Mouse (Mus musculus): ENCODE data around the gene Jph3. TPM values are rescaled to one million over a fixed set of nuclear protein-coding genes. Genes with fewer than 3 reads are reported as not detected.
A peak's percentile ranks its signal among the peaks of the same experiment; 100 is the strongest.

Gene Jph3
- polyA plus RNA-seq (2015; fragmentation: Nextera tagmentation; extraction: Ambion mirVana): 0.21 and 1.2 TPM in 2 replicates

GRCm38 (mm10) chr8:121729323-121729722 is at the start of gene Jph3:
Gene Jph3 (plus strand): TSS chr8:121729623.
- Histone ChIP-seq H3K4me1 (replicated peaks) (peaks cover 13% of the 10 kb centered on the region), H3K27me3 (peaks cover 81% of the 10 kb centered on the region), H3K4me3 (peak within 1 kb of the TSS; percentile 50), H3K4me2 (peak within 1 kb of the TSS; percentile 86), H3K9me3 (replicated peaks) (no peaks in the 10 kb centered on the region), H3K9ac (no peak within 1 kb of the TSS), H3K36me3 (no peaks in the 10 kb centered on the region), H3K27ac (no peak within 1 kb of the TSS)
- 10% methylated on average over 12 of the region's 12 CpGs for WGBS
- ATAC-seq (replicated peaks; ENCODE audit: insufficient number of reproducible peaks, insufficient read depth, low FRiP score, low read depth): no peak

GRCm38 (mm10) chr8:121680896-121681295 is 48.5 kb upstream of the Jph3 start:
- no peaks in the 10 kb centered on the region for H3K9me3 ChIP-seq (replicated peaks)
- H3K4me2 ChIP-seq: no peak overlapping the region
- no peaks in the 10 kb centered on the region for H3K27me3 ChIP-seq
- WGBS: 77% methylated on average over 4 of the region's 4 CpGs
- no peak for ATAC-seq (replicated peaks; ENCODE audit: insufficient number of reproducible peaks, insufficient read depth, low FRiP score, low read depth)
- H3K4me1 ChIP-seq (replicated peaks): no peaks in the 10 kb centered on the region
- H3K4me3 ChIP-seq: no peak overlapping the region
- no peak overlapping the region for H3K9ac ChIP-seq
- H3K27ac ChIP-seq: no peak overlapping the region
- no peaks in the 10 kb centered on the region for H3K36me3 ChIP-seq

- Histone ChIP-seq H3K27ac (no peak overlapping the region), H3K4me1 (replicated peaks) (no peaks in the 10 kb centered on the region), H3K36me3 (no peaks in the 10 kb centered on the region), H3K9me3 (replicated peaks) (no peaks in the 10 kb centered on the region), H3K9ac (no peak overlapping the region), H3K4me3 (no peak overlapping the region), H3K4me2 (no peak overlapping the region), H3K27me3 (no peaks in the 10 kb centered on the region)
- 34% methylated on average over 10 of the region's 10 CpGs for WGBS
- ATAC-seq (replicated peaks; ENCODE audit: insufficient number of reproducible peaks, insufficient read depth, low FRiP score, low read depth): no peak
These were observed 48.0 kb upstream of the Jph3 start for GRCm38 (mm10) chr8:121681457-121681856.

GRCm38 (mm10) chr8:121683083-121683832 is 46.2 kb upstream of the Jph3 start:
- Histone ChIP-seq H3K27ac (no peak overlapping the region), H3K27me3 (no peaks in the 10 kb centered on the region)

DNA sequence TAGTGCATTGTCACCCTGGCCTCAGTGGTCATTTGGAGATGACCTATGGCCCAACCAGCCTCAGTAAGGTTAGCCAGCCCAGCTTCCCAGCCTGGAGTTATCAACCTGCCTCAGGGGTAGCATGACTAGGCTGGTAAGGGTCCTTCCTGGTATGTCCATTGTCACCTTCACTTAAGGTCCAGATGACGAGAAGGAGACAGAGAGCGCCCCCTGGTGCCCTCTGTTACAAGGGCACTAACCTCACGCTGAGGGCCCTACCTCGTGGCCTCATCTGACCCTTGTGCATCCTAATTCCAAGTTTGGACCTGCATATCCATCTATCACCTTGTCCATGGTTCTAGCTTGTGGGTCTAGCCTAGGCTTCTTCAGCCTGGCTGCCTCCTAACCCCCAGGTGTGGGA is 44.0 kb upstream of the Jph3 start:
- Histone ChIP-seq H3K27me3 (no peaks in the 10 kb centered on the region), H3K9me3 (replicated peaks) (no peaks in the 10 kb centered on the region), H3K36me3 (no peaks in the 10 kb centered on the region), H3K9ac (no peak overlapping the region), H3K4me3 (no peak overlapping the region), H3K27ac (no peak overlapping the region), H3K4me2 (no peak overlapping the region), H3K4me1 (replicated peaks) (peaks cover 7% of the 10 kb centered on the region)
- ATAC-seq (replicated peaks; ENCODE audit: insufficient number of reproducible peaks, insufficient read depth, low FRiP score, low read depth): no peak
- 14% methylated on average over 4 of the region's 4 CpGs for WGBS

More at GRCm38 (mm10) chr8:121683083-121683832, 46.2 kb upstream of the Jph3 start:
- no peak overlapping the region for H3K9ac ChIP-seq
- peaks cover 7% of the 10 kb centered on the region for H3K4me1 ChIP-seq (replicated peaks)
- no peaks in the 10 kb centered on the region for H3K9me3 ChIP-seq (replicated peaks)
- no peak overlapping the region for H3K4me2 ChIP-seq
- H3K36me3 ChIP-seq: no peaks in the 10 kb centered on the region
- no peak overlapping the region for H3K4me3 ChIP-seq
- no peak for ATAC-seq (replicated peaks; ENCODE audit: insufficient number of reproducible peaks, insufficient read depth, low FRiP score, low read depth)
- whole genome bisulfite sequencing: 59% methylated on average over 10 of the region's 10 CpGs

DNA sequence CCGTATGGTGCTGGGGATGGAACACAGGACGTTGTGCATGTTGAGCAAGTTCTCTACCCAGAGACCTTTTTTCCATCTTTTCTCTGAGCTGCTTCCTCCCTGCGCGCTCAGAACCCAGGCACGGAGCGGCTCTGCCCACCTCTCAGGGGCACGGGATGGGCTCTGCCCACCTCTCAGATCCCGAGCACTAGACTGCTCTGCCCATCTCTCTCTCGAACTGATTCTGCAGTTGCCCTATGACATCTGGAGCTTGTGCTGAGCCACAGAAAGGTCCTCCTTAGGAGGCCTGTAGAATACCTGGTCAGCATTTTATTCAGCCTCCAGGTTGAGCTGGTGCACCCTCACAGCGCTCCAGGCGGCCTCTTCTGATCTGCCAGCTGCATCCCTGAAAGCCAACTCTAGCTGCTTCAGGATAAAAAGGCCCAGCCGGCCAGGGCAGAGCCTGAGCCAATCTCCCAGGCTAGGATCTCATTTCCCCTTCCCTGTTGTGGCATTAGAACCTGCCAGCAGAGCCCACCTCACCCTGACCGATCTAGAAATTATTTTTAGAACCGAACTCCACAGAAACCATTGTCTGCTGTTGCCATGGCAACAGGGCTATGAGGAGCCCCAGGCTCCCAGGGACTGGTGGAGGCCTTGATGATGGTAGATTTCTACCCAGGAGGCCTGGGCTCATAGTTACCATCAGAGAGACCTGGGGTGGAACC is 41.8 kb upstream of the Jph3 start:
- no peak overlapping the region for H3K4me2 ChIP-seq
- no peak overlapping the region for H3K27ac ChIP-seq
- H3K36me3 ChIP-seq: no peaks in the 10 kb centered on the region
- 56% methylated on average over 14 of the region's 14 CpGs for WGBS
- no peak overlapping the region for H3K9ac ChIP-seq
- peaks cover 7% of the 10 kb centered on the region for H3K4me1 ChIP-seq (replicated peaks)
- no peaks in the 10 kb centered on the region for H3K27me3 ChIP-seq
- H3K4me3 ChIP-seq: no peak overlapping the region
- no peaks in the 10 kb centered on the region for H3K9me3 ChIP-seq (replicated peaks)
- no peak for ATAC-seq (replicated peaks; ENCODE audit: insufficient number of reproducible peaks, insufficient read depth, low FRiP score, low read depth)

DNA sequence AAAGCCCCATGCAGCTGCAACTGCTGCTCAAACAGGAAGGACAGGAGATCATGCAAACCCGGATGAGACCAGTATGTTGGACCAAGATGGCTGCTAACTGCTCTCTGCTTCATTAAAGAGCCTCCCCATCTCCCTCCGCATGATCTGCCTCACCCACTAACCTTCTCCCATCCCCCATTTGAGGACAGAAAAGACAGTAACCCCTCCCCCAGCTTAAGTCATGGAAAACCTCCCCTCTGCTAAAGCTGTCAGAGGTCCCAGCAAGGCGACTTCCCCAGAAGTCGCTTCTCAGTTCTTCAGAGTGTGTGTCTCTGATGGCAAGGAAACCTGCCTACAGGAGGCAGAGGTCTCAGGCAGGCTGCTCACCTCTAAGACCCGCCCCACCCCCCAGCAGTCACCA is 40.9 kb upstream of the Jph3 start:
- H3K27ac ChIP-seq: no peak overlapping the region
- H3K9ac ChIP-seq: no peak overlapping the region
- H3K36me3 ChIP-seq: no peaks in the 10 kb centered on the region
- H3K27me3 ChIP-seq: no peaks in the 10 kb centered on the region
- ATAC-seq (replicated peaks; ENCODE audit: insufficient number of reproducible peaks, insufficient read depth, low FRiP score, low read depth): no peak
- peaks cover 7% of the 10 kb centered on the region for H3K4me1 ChIP-seq (replicated peaks)
- no peak overlapping the region for H3K4me3 ChIP-seq
- H3K4me2 ChIP-seq: no peak overlapping the region
- 44% methylated on average over 5 of the region's 5 CpGs for WGBS
- H3K9me3 ChIP-seq (replicated peaks): no peaks in the 10 kb centered on the region

GRCm38 (mm10) chr8:121694453-121694852 is 35.0 kb upstream of the Jph3 start:
- Histone ChIP-seq H3K27ac (no peak overlapping the region), H3K4me2 (no peak overlapping the region), H3K36me3 (no peaks in the 10 kb centered on the region), H3K4me3 (no peak overlapping the region), H3K9ac (no peak overlapping the region), H3K27me3 (no peaks in the 10 kb centered on the region; the same call in 1 of the 2 replicates), H3K4me1 (replicated peaks) (peaks cover 9% of the 10 kb centered on the region), H3K9me3 (replicated peaks) (no peaks in the 10 kb centered on the region)
- no peak for ATAC-seq (replicated peaks; ENCODE audit: insufficient number of reproducible peaks, insufficient read depth, low FRiP score, low read depth)
- 55% methylated on average over 4 of the region's 4 CpGs for WGBS

DNA sequence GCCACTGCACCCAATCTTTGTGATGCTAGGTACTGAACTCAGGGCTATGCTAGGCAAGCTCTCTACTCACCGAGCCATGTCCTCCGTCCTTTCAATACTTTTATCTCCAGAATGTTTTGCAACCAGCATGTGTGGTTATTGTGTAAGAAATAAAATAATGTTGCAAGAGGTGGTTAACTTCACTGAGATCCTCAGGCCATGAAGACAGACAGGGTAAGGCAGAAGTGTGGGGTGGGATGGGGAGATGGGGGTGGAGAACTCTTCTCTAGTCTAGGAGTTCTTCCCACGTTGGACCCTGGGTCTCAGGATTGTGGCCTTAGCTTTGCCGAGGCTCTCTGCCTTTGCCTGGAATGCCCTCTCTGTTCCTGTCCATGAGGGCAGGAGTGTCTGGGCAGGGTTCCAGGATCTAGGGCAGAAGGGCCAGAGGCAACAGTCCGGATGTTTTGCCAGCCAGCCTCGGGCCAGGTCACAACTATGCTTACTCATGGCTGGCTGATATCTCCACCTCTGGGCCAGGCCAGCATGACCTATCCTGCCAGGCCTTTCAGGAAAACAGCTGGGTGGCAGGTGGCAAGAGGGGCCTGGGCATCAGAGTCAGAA is 33.7 kb upstream of the Jph3 start:
- H3K4me2 ChIP-seq: no peak overlapping the region
- no peak overlapping the region for H3K4me3 ChIP-seq
- no peaks in the 10 kb centered on the region; the same call in 1 of the 2 replicates for H3K27me3 ChIP-seq
- H3K36me3 ChIP-seq: no peaks in the 10 kb centered on the region
- H3K4me1 ChIP-seq (replicated peaks): peaks cover 9% of the 10 kb centered on the region
- H3K27ac ChIP-seq: no peak overlapping the region
- 49% methylated on average over 6 of the region's 6 CpGs for WGBS
- no peaks in the 10 kb centered on the region for H3K9me3 ChIP-seq (replicated peaks)
- H3K9ac ChIP-seq: no peak overlapping the region
- ATAC-seq (replicated peaks; ENCODE audit: insufficient number of reproducible peaks, insufficient read depth, low FRiP score, low read depth): no peak

DNA sequence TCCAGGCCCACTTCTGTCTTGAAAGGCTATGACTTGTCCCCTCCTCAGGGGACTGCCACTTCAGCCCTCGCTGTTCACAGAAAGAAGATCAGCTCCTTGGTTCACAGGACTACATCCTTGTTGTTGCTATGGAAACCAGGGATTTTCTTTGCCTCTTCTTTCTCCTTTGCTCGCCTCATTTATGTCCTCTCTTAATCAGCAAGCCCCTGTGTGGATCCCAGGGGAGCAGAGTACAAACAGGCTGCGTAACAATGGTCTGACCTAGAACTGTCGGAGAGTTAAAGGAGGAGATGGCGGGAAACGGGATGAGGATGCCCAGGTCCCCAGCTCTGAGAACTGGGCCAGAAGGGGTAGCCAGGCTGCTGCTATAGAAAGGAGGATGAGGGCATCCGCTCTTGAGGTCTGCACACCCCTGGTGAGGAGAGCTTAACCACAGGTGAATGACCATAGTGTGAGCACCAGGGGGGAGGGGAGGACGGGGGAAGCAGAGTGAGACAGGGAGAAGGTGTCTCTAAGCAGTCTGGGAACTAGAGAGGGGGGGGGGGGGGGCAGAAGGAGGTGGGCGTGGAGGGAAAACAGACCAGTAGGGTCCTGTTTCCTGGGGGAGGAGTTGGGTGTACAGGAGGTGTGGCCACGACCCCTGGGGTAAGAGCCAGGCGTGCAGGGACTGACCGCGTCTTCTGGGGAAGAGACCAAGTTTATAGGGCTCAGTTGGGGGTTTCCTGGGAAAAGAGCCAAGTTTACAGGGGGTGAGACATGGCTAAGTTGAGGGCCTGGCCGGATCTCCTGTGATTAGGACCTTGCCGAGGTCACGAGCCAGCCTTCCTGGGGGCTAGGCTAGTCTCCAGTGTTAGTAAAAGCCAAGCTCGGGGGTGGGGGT is 31.4 kb upstream of the Jph3 start:
- Histone ChIP-seq H3K27ac (no peak overlapping the region), H3K36me3 (no peaks in the 10 kb centered on the region), H3K9me3 (replicated peaks) (no peaks in the 10 kb centered on the region), H3K9ac (no peak overlapping the region), H3K4me3 (no peak overlapping the region), H3K4me1 (replicated peaks) (peaks cover 9% of the 10 kb centered on the region), H3K4me2 (peak overlapping the region; percentile 43), H3K27me3 (no peaks in the 10 kb centered on the region; the same call in 1 of the 2 replicates)
- WGBS: 3% methylated on average over 17 of the region's 17 CpGs
- no peak for ATAC-seq (replicated peaks; ENCODE audit: insufficient number of reproducible peaks, insufficient read depth, low FRiP score, low read depth)
